In genomic region chr8:22260091-22260722, GRCm38 (mm10) we compare ENCODE assay signal across 14 mouse cellular contexts. TPM values are rescaled to one million over a fixed set of nuclear protein-coding genes. Genes with fewer than 3 reads are reported as not detected.
A peak's percentile ranks its signal among the peaks of the same experiment; 100 is the strongest.
DNase-seq lines count a peak whose midpoint lies in the region; ATAC-seq and TF ChIP-seq lines count a peak whose summit lies in the region.
"Had no signal": no experiment of that assay in that cellular context is flagged by ENCODE, and none has a peak within 500 bp of the region (broad histone marks: within the 10 kb centered on the region; RNA-seq: fewer than 3 reads in every experiment).

No protein-coding gene starts in this region.

- no peaks in the 10 kb centered on the region for H3K36me3 ChIP-seq in kidney, adult 2 months (ENCODE audit: control insufficient read depth, insufficient read depth, low read length)
- H3K36me3 ChIP-seq in kidney, embryonic 14.5 days (ENCODE audit: control insufficient read depth, insufficient read depth, low read length), result no peaks in the 10 kb centered on the region
- H3K36me3 ChIP-seq in heart, embryonic 15.5 days, result no peaks in the 10 kb centered on the region
- H3K36me3 ChIP-seq in hindbrain, embryonic 10.5 days, result peaks cover 9% of the 10 kb centered on the region; the same call in 1 of the 2 replicates
- H3K36me3 ChIP-seq: limb, embryonic 12.5 days had no signal

- no peak overlapping the region for H3K9ac ChIP-seq in kidney, embryonic 14.5 days (ENCODE audit: low read depth, low read length)
- no peak overlapping the region for H3K9ac ChIP-seq in heart, embryonic 15.5 days
- H3K9ac ChIP-seq: limb, embryonic 12.5 days; midbrain, embryonic 13.5 days had no signal

- H3K27ac ChIP-seq in kidney, adult 2 months (ENCODE audit: insufficient read depth, low read depth, low read length), result no peak overlapping the region
- H3K27ac ChIP-seq in kidney, embryonic 14.5 days (ENCODE audit: low read depth, low read length), result no peak overlapping the region
- H3K27ac ChIP-seq in heart, embryonic 15.5 days, result peak overlapping the region; percentile 32; the same call in 1 of the 2 replicates
- H3K27ac ChIP-seq in hindbrain, embryonic 10.5 days, result no peak overlapping the region
- H3K27ac ChIP-seq: limb, embryonic 12.5 days; midbrain, embryonic 13.5 days had no signal

- H3K4me1 ChIP-seq in kidney, adult 2 months (ENCODE audit: control insufficient read depth, insufficient read depth, low read length), result no peaks in the 10 kb centered on the region
- H3K4me1 ChIP-seq in kidney, embryonic 14.5 days (ENCODE audit: control insufficient read depth, insufficient read depth, low read length), result no peaks in the 10 kb centered on the region
- H3K4me1 ChIP-seq in heart, embryonic 15.5 days (replicated peaks), result peaks cover 14% of the 10 kb centered on the region
- H3K4me1 ChIP-seq in hindbrain, embryonic 10.5 days (replicated peaks), result 0 out of 2 replicates have a peak, but pooled peaks cover 6% of the 10 kb centered on the region
- H3K4me1 ChIP-seq: limb, embryonic 12.5 days; midbrain, embryonic 13.5 days had no signal

- 42% methylated on average over 9 of the region's 9 CpGs for WGBS in kidney, adult 2 months
- WGBS in kidney, embryonic 14.5 days, result 45% methylated on average over 9 of the region's 9 CpGs
- WGBS in heart, embryonic 15.5 days, result 19% methylated on average over 9 of the region's 9 CpGs
- 60% methylated on average over 9 of the region's 9 CpGs for WGBS in hindbrain, embryonic 10.5 days

- H3K4me3 ChIP-seq in kidney, adult 2 months (ENCODE audit: insufficient read depth, low read depth, low read length), result no peak overlapping the region
- no peak overlapping the region for H3K4me3 ChIP-seq in kidney, embryonic 14.5 days (ENCODE audit: low read length)
- no peak overlapping the region for H3K4me3 ChIP-seq in heart, embryonic 15.5 days
- no peak overlapping the region for H3K4me3 ChIP-seq in hindbrain, embryonic 10.5 days
- H3K4me3 ChIP-seq: limb, embryonic 12.5 days; midbrain, embryonic 13.5 days had no signal

- no peak for TF ChIP-seq CTCF in kidney, adult 2 months (conservative IDR thresholded peaks at IDR 0.05; ENCODE audit: insufficient read depth, insufficient read length, low read depth, low read length)

- H3K4me2 ChIP-seq in kidney, embryonic 14.5 days (replicated peaks; ENCODE audit: low read depth, low read length), result no peak overlapping the region
- H3K4me2 ChIP-seq in heart, embryonic 15.5 days, result no peak overlapping the region
- H3K4me2 ChIP-seq: limb, embryonic 12.5 days; midbrain, embryonic 13.5 days had no signal

- peak; percentile 12 for DNase-seq in kidney, adult 2 months
- DNase-seq in adipocyte (ENCODE audit: low spot score), result peak; percentile 46
- peak; percentile 64 for DNase-seq in lung, postnatal 10 days
- no peak for DNase-seq in yolk sac, embryonic 10.5 days (ENCODE audit: low spot score)
- DNase-seq in hindbrain, embryonic 10.5 days (ENCODE audit: low spot score), result no peak
- no peak for DNase-seq in cerebellum, adult 9-11 months
- DNase-seq: cerebellum, adult 2 months; thymus, postnatal 25 days had no signal

- H3K27me3 ChIP-seq in kidney, adult 2 months (replicated peaks; ENCODE audit: control insufficient read depth, insufficient read depth, low read length), result no peaks in the 10 kb centered on the region
- H3K27me3 ChIP-seq in kidney, embryonic 14.5 days (ENCODE audit: control insufficient read depth, insufficient read depth, low read length), result no peaks in the 10 kb centered on the region
- H3K27me3 ChIP-seq in heart, embryonic 15.5 days, result no peaks in the 10 kb centered on the region
- H3K27me3 ChIP-seq in hindbrain, embryonic 10.5 days (ENCODE audit: insufficient read depth, poor library complexity, severe bottlenecking), result no peaks in the 10 kb centered on the region
- H3K27me3 ChIP-seq: limb, embryonic 12.5 days; midbrain, embryonic 13.5 days had no signal

- TF ChIP-seq POLR2A in kidney, adult 2 months (IDR thresholded peaks at IDR 0.05; ENCODE audit: low read depth, low read length), result no peak

- no peaks in the 10 kb centered on the region for H3K9me3 ChIP-seq in kidney, embryonic 14.5 days (ENCODE audit: control insufficient read depth, low read length)
- H3K9me3 ChIP-seq in heart, embryonic 15.5 days (replicated peaks), result no peaks in the 10 kb centered on the region
- H3K9me3 ChIP-seq in hindbrain, embryonic 10.5 days, result peaks cover 9% of the 10 kb centered on the region
- H3K9me3 ChIP-seq: midbrain, embryonic 13.5 days had no signal

- no peak for ATAC-seq in kidney, embryonic 14.5 days (ENCODE audit: low FRiP score, low TSS enrichment)
- 0 out of 2 replicates have a peak, but pooled peaks have one; percentile 25 for ATAC-seq in heart, embryonic 15.5 days (replicated peaks; ENCODE audit: insufficient number of reproducible peaks, insufficient read depth, low FRiP score, low read depth)
- ATAC-seq: midbrain, embryonic 13.5 days had no signal

RNA-seq across cellular contexts. Expression of gene Tpte, which starts 23.0 kb away (rescaled TPM):
- not detected in 2 replicates for polyA plus RNA-seq in kidney, adult 2 months (2012; rRNA removed)
- not detected in 2 replicates for polyA plus RNA-seq in kidney, embryonic 14.5 days (2014; fragmentation: Nextera tagmentation; extraction: Ambion mirVana)
- polyA plus RNA-seq in heart, embryonic 15.5 days (2015; fragmentation: Nextera tagmentation; extraction: Ambion mirVana), result not detected in 2 replicates
- polyA plus RNA-seq in hindbrain, embryonic 10.5 days (2016; fragmentation: Nextera tagmentation; extraction: Ambion mirVana), result not detected in 2 replicates
- polyA plus RNA-seq: cerebellum, adult 2 months; intestine, embryonic 14.5 days; limb, embryonic 12.5 days; midbrain, embryonic 13.5 days; spleen, adult 2 months had no signal

RNA-seq across cellular contexts. Expression of gene Thsd1, which starts 33.1 kb away (rescaled TPM):
- 2.7 and 3.1 TPM in 2 replicates for polyA plus RNA-seq in kidney, adult 2 months (2012; rRNA removed)
- 9.2 and 13.2 TPM in 2 replicates for polyA plus RNA-seq in kidney, embryonic 14.5 days (2014; fragmentation: Nextera tagmentation; extraction: Ambion mirVana)
- polyA plus RNA-seq in heart, embryonic 15.5 days (2015; fragmentation: Nextera tagmentation; extraction: Ambion mirVana), result 13.2 and 14.3 TPM in 2 replicates
- polyA plus RNA-seq in hindbrain, embryonic 10.5 days (2016; fragmentation: Nextera tagmentation; extraction: Ambion mirVana), result 9.2 and 11.4 TPM in 2 replicates

Comparison
In these comparisons a context has a peak if more than half of its experiments do, and no peak if none do; other contexts are left out.
1. DNase-seq: peak in kidney, adult 2 months (single experiment), adipocyte (single experiment) and lung, postnatal 10 days (single experiment); none in yolk sac, embryonic 10.5 days (single experiment), hindbrain, embryonic 10.5 days (single experiment) and cerebellum, adult 9-11 months (single experiment).